In the genomic region with DNA sequence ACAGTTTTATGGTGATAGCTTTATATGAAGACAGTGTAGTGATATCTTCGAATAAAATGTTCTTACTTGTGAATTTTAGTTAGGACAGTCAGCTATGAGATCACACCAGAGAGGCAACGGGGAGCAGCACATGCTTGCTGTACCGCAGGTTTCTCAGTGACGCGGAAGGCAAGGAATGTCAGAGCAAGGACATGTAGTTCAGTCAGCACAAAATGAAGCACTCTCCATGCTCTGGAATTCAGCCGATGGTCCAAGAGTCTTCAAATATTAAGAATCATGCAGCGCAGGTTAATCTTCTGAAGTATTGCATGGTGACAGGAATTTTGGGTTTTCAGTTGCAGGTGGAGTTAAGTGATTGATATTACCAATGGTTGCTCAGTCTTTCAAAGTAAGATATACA, we compare ENCODE assay signal across 21 mouse cellular contexts. TPM values are rescaled to one million over a fixed set of nuclear protein-coding genes. Genes with fewer than 3 reads are reported as not detected.
A peak's percentile ranks its signal among the peaks of the same experiment; 100 is the strongest.
DNase-seq lines count a peak whose midpoint lies in the region; ATAC-seq and TF ChIP-seq lines count a peak whose summit lies in the region.
"Had no signal": no experiment of that assay in that cellular context is flagged by ENCODE, and none has a peak within 500 bp of the region (broad histone marks: within the 10 kb centered on the region; RNA-seq: fewer than 3 reads in every experiment).

No protein-coding gene starts in this region.

- 69% methylated on average over 7 of the region's 7 CpGs for WGBS in lung, adult 2 months
- WGBS in lung, embryonic 16.5 days: 52% methylated on average over 7 of the region's 7 CpGs
- 91% methylated on average over 7 of the region's 7 CpGs for WGBS in midbrain, postnatal 0 days

- ATAC-seq in lung, embryonic 16.5 days (ENCODE audit: low read depth): no peak
- ATAC-seq in midbrain, postnatal 0 days (ENCODE audit: low FRiP score): no peak
- ATAC-seq: forebrain, embryonic 14.5 days had no signal

- H3K36me3 ChIP-seq in lung, embryonic 16.5 days (ENCODE audit: control insufficient read depth, insufficient read depth, low read length): no peaks in the 10 kb centered on the region; the same call in 1 of the 2 replicates
- no peaks in the 10 kb centered on the region for H3K36me3 ChIP-seq in midbrain, postnatal 0 days (ENCODE audit: insufficient read depth, low read length)
- H3K36me3 ChIP-seq: embryonic facial prominence, embryonic 15.5 days; forebrain, embryonic 10.5 days; heart, embryonic 10.5 days; hindbrain, embryonic 15.5 days had no signal

- H3K9ac ChIP-seq in lung, embryonic 16.5 days (ENCODE audit: low read length): 0 out of 2 replicates have a peak overlapping the region, but pooled peaks have one; percentile 23
- no peak overlapping the region for H3K9ac ChIP-seq in midbrain, postnatal 0 days (replicated peaks; ENCODE audit: low read length, poor library complexity, severe bottlenecking)
- H3K9ac ChIP-seq: embryonic facial prominence, embryonic 15.5 days; hindbrain, embryonic 15.5 days had no signal

- no peaks in the 10 kb centered on the region for H3K9me3 ChIP-seq in lung, embryonic 16.5 days (ENCODE audit: control insufficient read depth, low read length)
- H3K9me3 ChIP-seq in midbrain, postnatal 0 days (ENCODE audit: low read length): no peaks in the 10 kb centered on the region
- H3K9me3 ChIP-seq: embryonic facial prominence, embryonic 15.5 days; forebrain, embryonic 10.5 days; heart, embryonic 10.5 days; hindbrain, embryonic 15.5 days had no signal

- peak overlapping the region; percentile 74 for H3K4me3 ChIP-seq in layer of hippocampus, adult 2 months
- H3K4me3 ChIP-seq in lung, adult 2 months (replicated peaks; ENCODE audit: extremely low read depth, low read depth, low read length): no peak overlapping the region
- peak overlapping the region; percentile 36 for H3K4me3 ChIP-seq in lung, embryonic 16.5 days (ENCODE audit: low read length)
- no peak overlapping the region for H3K4me3 ChIP-seq in midbrain, postnatal 0 days (ENCODE audit: low read depth, low read length)
- H3K4me3 ChIP-seq: embryonic facial prominence, embryonic 15.5 days; erythroblast, embryonic 14.5 days; forebrain, embryonic 10.5 days; gastrocnemius, adult 2 months; heart, embryonic 10.5 days; hindbrain, embryonic 15.5 days had no signal

- no peaks in the 10 kb centered on the region for H3K4me1 ChIP-seq in lung, adult 2 months (ENCODE audit: control insufficient read depth, insufficient read depth, low read length)
- peaks cover 4% of the 10 kb centered on the region; the same call in 1 of the 2 replicates for H3K4me1 ChIP-seq in lung, embryonic 16.5 days (replicated peaks; ENCODE audit: control insufficient read depth, insufficient read depth, low read length)
- peaks cover 5% of the 10 kb centered on the region; the same call in 1 of the 2 replicates for H3K4me1 ChIP-seq in midbrain, postnatal 0 days (ENCODE audit: insufficient read depth, low read length)

- peak overlapping the region; percentile 52 for H3K4me2 ChIP-seq in lung, embryonic 16.5 days (ENCODE audit: low read depth, low read length)
- no peak overlapping the region for H3K4me2 ChIP-seq in midbrain, postnatal 0 days (ENCODE audit: low read depth, low read length, poor library complexity, severe bottlenecking)
- H3K4me2 ChIP-seq: embryonic facial prominence, embryonic 15.5 days had no signal

- TF ChIP-seq POLR2A in lung, adult 2 months (IDR thresholded peaks at IDR 0.05; ENCODE audit: borderline replicate concordance, extremely low read depth, low read depth, low read length): no peak

- peak in 1 of 2 experiments; percentile 13 for DNase-seq in layer of hippocampus, adult 2 months (ENCODE audit: low spot score in 2 of 2)
- DNase-seq in layer of hippocampus, postnatal 25 days (ENCODE audit: extremely low spot score in 1 of 2, low spot score in 1 of 2): no peak
- DNase-seq in lung, adult 2 months: peak; percentile 9
- peak; percentile 26 for DNase-seq in lung, postnatal 25 days (ENCODE audit: low spot score)
- no peak for DNase-seq in midbrain, postnatal 0 days (ENCODE audit: low spot score)
- DNase-seq in gastrocnemius, postnatal 14 days: no peak
- no peak for DNase-seq in left cerebral cortex, adult 9 months (ENCODE audit: low spot score in 2 of 2)
- DNase-seq: adrenal gland, postnatal 10 days; cerebellum, adult 11-12 months; cerebellum, adult 9-10 months; cerebellum, postnatal 25 days; gastrocnemius, adult 2 months; heart, adult 18-20 months; heart, postnatal 10 days had no signal

- no peak for TF ChIP-seq CTCF in layer of hippocampus, adult 2 months (conservative IDR thresholded peaks at IDR 0.05)
- TF ChIP-seq CTCF in lung, adult 2 months (IDR thresholded peaks at IDR 0.05; ENCODE audit: insufficient read depth, low read length): no peak
- no peak for TF ChIP-seq CTCF in midbrain, postnatal 0 days (IDR thresholded peaks at IDR 0.05)

- intact Hi-C loops in gastrocnemius, postnatal 14 days (cut with DNase I; ENCODE audit: low total_unique reads): no loop called here

- no peaks in the 10 kb centered on the region for H3K27me3 ChIP-seq in lung, embryonic 16.5 days (ENCODE audit: control insufficient read depth, insufficient read depth, low read depth, low read length)
- H3K27me3 ChIP-seq in midbrain, postnatal 0 days (ENCODE audit: insufficient read depth, low read length): no peaks in the 10 kb centered on the region
- H3K27me3 ChIP-seq: embryonic facial prominence, embryonic 15.5 days; hindbrain, embryonic 15.5 days had no signal

- peak overlapping the region; percentile 90 for H3K27ac ChIP-seq in layer of hippocampus, adult 2 months
- peak overlapping the region; percentile 38 for H3K27ac ChIP-seq in lung, embryonic 16.5 days (ENCODE audit: low read length)
- no peak overlapping the region for H3K27ac ChIP-seq in midbrain, postnatal 0 days (ENCODE audit: low read depth, low read length)
- H3K27ac ChIP-seq: embryonic facial prominence, embryonic 15.5 days; forebrain, embryonic 10.5 days; gastrocnemius, adult 2 months; heart, embryonic 10.5 days; hindbrain, embryonic 15.5 days had no signal

RNA-seq across cellular contexts. Expression of a gene that starts 3.3 kb away (rescaled TPM):
- total RNA-seq in layer of hippocampus, adult 2 months (2021): 10 to 100 TPM; 40.9 to 44.2 TPM
- total RNA-seq in layer of hippocampus, postnatal 25 days (2021): 10 to 100 TPM; 44.4 to 46.5 TPM
- 17.5 and 23.6 TPM in 2 replicates for polyA plus RNA-seq in lung, adult 2 months (2012; rRNA removed)
- polyA plus RNA-seq in lung, embryonic 16.5 days (2015; fragmentation: Nextera tagmentation; extraction: Ambion mirVana): 25.0 and 25.4 TPM in 2 replicates
- 5.2 and 6.4 TPM in 2 replicates for total RNA-seq in midbrain, postnatal 0 days (2014; rRNA removed)
- 2.8 and 3.0 TPM in 2 replicates for polyA plus RNA-seq in midbrain, postnatal 0 days (2015; fragmentation: Nextera tagmentation; extraction: Ambion mirVana)
- under 1 TPM; 0.35 to 0.66 TPM for total RNA-seq in gastrocnemius, postnatal 14 days (2021)
- polyA plus RNA-seq: erythroblast, embryonic 14.5 days had no signal

Comparison
In these comparisons a context has a peak if more than half of its experiments do, and no peak if none do; other contexts are left out.
1. H3K4me3 ChIP-seq: peak in layer of hippocampus, adult 2 months (single experiment) and lung, embryonic 16.5 days (single experiment); none in lung, adult 2 months (single experiment) and midbrain, postnatal 0 days (single experiment).
2. DNase-seq: peak in lung, adult 2 months (single experiment) and lung, postnatal 25 days (single experiment); none in layer of hippocampus, postnatal 25 days (0 of 2), midbrain, postnatal 0 days (single experiment), gastrocnemius, postnatal 14 days (single experiment) and left cerebral cortex, adult 9 months (0 of 2).